Mouse (Mus musculus) intestine, embryonic 14.5 days (tissue): ENCODE measurements around the gene 9030612E09Rik. TPM values are rescaled to one million over a fixed set of nuclear protein-coding genes. Genes with fewer than 3 reads are reported as not detected.

Source experiments
- ATAC-seq: fragments of 200-750 bp; cut with Nextera tagmentation; replicated peaks from 2 replicates; pipeline ENCODE4 v1.8.0; 2017; ENCODE audit warnings: low read depth, moderate number of reproducible peaks, moderate TSS enrichment, moderate library complexity; ENCODE audit not compliant: low FRiP score, low TSS enrichment
- DNase-seq: peaks from one replicate; pipeline ENCODE4 v3.0.0-alpha.2; 2018; ENCODE audit warnings: low spot score
- H3K27ac ChIP-seq: fragments of 300-500 bp; sonication (generic); 2 replicates; pipeline ENCODE4 v1.5.1; 2014; ENCODE audit warnings: low read depth, mild to moderate bottlenecking, control low read depth
- H3K27me3 ChIP-seq: fragments of 300-500 bp; sonication (generic); replicated peaks from 2 replicates; pipeline ENCODE4 v1.6.1; 2014; ENCODE audit warnings: low read length, control low read depth; ENCODE audit not compliant: control insufficient read depth, insufficient read depth
- H3K36me3 ChIP-seq: fragments of 300-500 bp; sonication (generic); 2 replicates; pipeline ENCODE4 v1.6.1; 2014; ENCODE audit warnings: low read length, control low read depth; ENCODE audit not compliant: control insufficient read depth, insufficient read depth
- H3K4me1 ChIP-seq: fragments of 300-500 bp; sonication (generic); replicated peaks from 2 replicates; pipeline ENCODE4 v1.6.1; 2014; ENCODE audit warnings: low read length, control low read depth, mixed read lengths; ENCODE audit not compliant: control insufficient read depth, insufficient read depth
- H3K4me2 ChIP-seq: fragments of 300-500 bp; sonication (generic); 2 replicates; pipeline ENCODE4 v1.6.1; 2014; ENCODE audit warnings: low read length
- H3K4me3 ChIP-seq: fragments of 300-500 bp; sonication (generic); 2 replicates; pipeline ENCODE4 v1.5.1; 2014; ENCODE audit warnings: low read depth, low read length, control low read depth, mixed read lengths
- H3K9ac ChIP-seq: fragments of 300-500 bp; sonication (generic); 2 replicates; pipeline ENCODE4 v1.6.1; 2014; ENCODE audit warnings: mild to moderate bottlenecking, low read length
- H3K9me3 ChIP-seq: fragments of 300-500 bp; sonication (generic); 2 replicates; pipeline ENCODE4 v1.6.1; 2016; ENCODE audit warnings: low read length, control low read depth; ENCODE audit not compliant: control insufficient read depth
- WGBS: fragments of 180-500 bp; shearing (Covaris S2); extraction: QIAGEN DNeasy Blood & Tissue Kit; methylation state at CpG from one replicate; pipeline ENCODE4 v1.1.7; 2014; 5-methylcytosine and 5-hydroxymethylcytosine counted together
- polyA plus RNA-seq: library from polyadenylated mRNA; unstranded; fragments of >200 nt; fragmentation: Nextera tagmentation; extraction: Ambion mirVana; gene quantifications from 2 replicates; pipeline ENCODE4 v1.2.1, GENCODE M21; 2014

9030612E09Rik gene
- polyA plus RNA-seq = 0.65 and 0.69 TPM in 2 replicates

GRCm38 (mm10) chr10:43174326-43175155, at the start of gene 9030612E09Rik, which contains the start of gene Sobp:
Gene 9030612E09Rik, plus strand, starts transcription at chr10:43174704.
Gene Sobp, minus strand, starts transcription at chr10:43174530.
- H3K4me3 ChIP-seq = peak within 1 kb of the TSS; percentile 73
- peak within 1 kb of the TSS; percentile 61 for H3K9ac ChIP-seq
- no peaks in the 10 kb centered on the region for H3K36me3 ChIP-seq
- peak; percentile 84 for DNase-seq
- peaks cover 8% of the 10 kb centered on the region; the same call in 1 of the 2 replicates for H3K4me1 ChIP-seq
- WGBS = 0% methylated on average over 59 of the region's 91 CpGs
- peak within 1 kb of the TSS; percentile 22; the same call in 1 of the 2 replicates for H3K27ac ChIP-seq
- H3K4me2 ChIP-seq = peak within 1 kb of the TSS; percentile 79
- no peaks in the 10 kb centered on the region for H3K9me3 ChIP-seq
- ATAC-seq = peak; percentile 73
- peaks cover 56% of the 10 kb centered on the region for H3K27me3 ChIP-seq

- Histone ChIP-seq H3K9ac (no peak overlapping the region), H3K27ac (no peak overlapping the region), H3K36me3 (no peaks in the 10 kb centered on the region), H3K9me3 (no peaks in the 10 kb centered on the region), H3K4me3 (no peak overlapping the region), H3K4me2 (no peak overlapping the region), H3K27me3 (no peaks in the 10 kb centered on the region), H3K4me1 (no peaks in the 10 kb centered on the region)
- DNase-seq (no peak), ATAC-seq (no peak)
- 58% methylated on average over 3 of the region's 3 CpGs for whole genome bisulfite sequencing
Observed at GRCm38 (mm10) chr10:43128750-43129149, 45.8 kb upstream of the 9030612E09Rik start.

GRCm38 (mm10) chr10:43134027-43134426, 40.5 kb upstream of the 9030612E09Rik start:
- Histone ChIP-seq H3K4me2 (no peak overlapping the region), H3K27me3 (no peaks in the 10 kb centered on the region), H3K9me3 (no peaks in the 10 kb centered on the region), H3K4me3 (no peak overlapping the region), H3K9ac (no peak overlapping the region), H3K4me1 (no peaks in the 10 kb centered on the region), H3K36me3 (no peaks in the 10 kb centered on the region), H3K27ac (no peak overlapping the region)
- no peak for DNase-seq
- WGBS = 88% methylated on average over 11 of the region's 11 CpGs
- no peak for ATAC-seq

- no peaks in the 10 kb centered on the region for H3K9me3 ChIP-seq
- H3K27me3 ChIP-seq = no peaks in the 10 kb centered on the region
- H3K36me3 ChIP-seq = no peaks in the 10 kb centered on the region
- H3K9ac ChIP-seq = no peak overlapping the region
- H3K27ac ChIP-seq = no peak overlapping the region
- no peak overlapping the region for H3K4me2 ChIP-seq
- no peaks in the 10 kb centered on the region for H3K4me1 ChIP-seq
- 74% methylated on average over 9 of the region's 9 CpGs for WGBS
- ATAC-seq (no peak), DNase-seq (no peak)
- no peak overlapping the region for H3K4me3 ChIP-seq
Observed at GRCm38 (mm10) chr10:43143173-43143572, 31.3 kb upstream of the 9030612E09Rik start.

- Histone ChIP-seq H3K27ac (no peak overlapping the region), H3K4me1 (no peaks in the 10 kb centered on the region), H3K9me3 (no peaks in the 10 kb centered on the region), H3K4me2 (no peak overlapping the region), H3K9ac (no peak overlapping the region), H3K36me3 (no peaks in the 10 kb centered on the region), H3K4me3 (no peak overlapping the region), H3K27me3 (no peaks in the 10 kb centered on the region)
- DNase-seq (no peak), ATAC-seq (no peak)
- 86% methylated on average over 11 of the region's 11 CpGs for WGBS
Observed at GRCm38 (mm10) chr10:43148456-43148855, 26.0 kb upstream of the 9030612E09Rik start.

GRCm38 (mm10) chr10:43152643-43153042, 21.9 kb upstream of the 9030612E09Rik start:
- H3K4me1 ChIP-seq = peaks cover 9% of the 10 kb centered on the region; the same call in 1 of the 2 replicates
- WGBS = 80% methylated on average over 8 of the region's 8 CpGs
- no peak overlapping the region for H3K9ac ChIP-seq
- no peak overlapping the region for H3K4me3 ChIP-seq
- H3K36me3 ChIP-seq = no peaks in the 10 kb centered on the region
- ATAC-seq (no peak), DNase-seq (no peak)
- no peak overlapping the region for H3K27ac ChIP-seq
- no peaks in the 10 kb centered on the region for H3K27me3 ChIP-seq
- H3K4me2 ChIP-seq = no peak overlapping the region
- no peaks in the 10 kb centered on the region for H3K9me3 ChIP-seq

GRCm38 (mm10) chr10:43155046-43155560, 19.4 kb upstream of the 9030612E09Rik start:
- Histone ChIP-seq H3K9ac (no peak overlapping the region), H3K27ac (peak overlapping the region; percentile 43; the same call in 1 of the 2 replicates), H3K9me3 (no peaks in the 10 kb centered on the region), H3K4me2 (peak overlapping the region; percentile 14), H3K27me3 (no peaks in the 10 kb centered on the region), H3K36me3 (no peaks in the 10 kb centered on the region), H3K4me3 (no peak overlapping the region), H3K4me1 (peaks cover 9% of the 10 kb centered on the region; the same call in 1 of the 2 replicates)
- DNase-seq (peak; percentile 81), ATAC-seq (peak; percentile 53; the same call in 1 of the 2 replicates)
- WGBS = 8% methylated on average over 12 of the region's 12 CpGs

- WGBS = 70% methylated on average over 5 of the region's 5 CpGs
- Histone ChIP-seq H3K9ac (no peak overlapping the region), H3K27ac (no peak overlapping the region), H3K9me3 (0 out of 2 replicates have a peak, but pooled peaks cover 4% of the 10 kb centered on the region), H3K36me3 (no peaks in the 10 kb centered on the region), H3K27me3 (no peaks in the 10 kb centered on the region), H3K4me3 (no peak overlapping the region), H3K4me2 (no peak overlapping the region), H3K4me1 (peaks cover 9% of the 10 kb centered on the region; the same call in 1 of the 2 replicates)
- ATAC-seq (no peak), DNase-seq (no peak)
Observed at GRCm38 (mm10) chr10:43158917-43159316, 15.6 kb upstream of the 9030612E09Rik start.
